Mouse (Mus musculus) lung, postnatal 4 days (tissue): Measurements from ENCODE around the gene Gm614.

Experiments used
- DNase-seq, 2 experiments: peaks; one replicate each; pipeline ENCODE4 v3.0.0; 2021

The Gm614 gene

DNA sequence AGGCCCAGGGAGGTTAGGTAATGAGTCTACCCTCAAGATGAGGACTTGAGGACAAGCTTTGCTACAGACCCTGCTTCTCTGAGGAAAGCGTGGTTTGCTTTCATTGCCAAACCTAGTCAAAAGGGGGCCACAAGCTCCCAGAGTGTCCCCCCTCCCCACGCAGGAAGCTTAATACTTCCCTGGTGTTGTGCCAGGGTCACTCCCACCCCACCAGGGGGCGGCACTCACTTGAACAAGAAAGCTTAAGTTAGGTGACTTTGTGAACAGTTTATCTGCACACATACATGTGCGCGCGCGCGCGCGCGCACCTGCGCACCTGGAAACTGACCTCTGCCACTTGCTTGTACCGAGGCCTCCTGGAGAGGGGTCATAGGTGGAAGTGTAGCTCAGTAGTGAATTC lies 7.2 kb downstream of the Gm614 start:
- peak; percentile 19 to 25 for DNase-seq

DNA sequence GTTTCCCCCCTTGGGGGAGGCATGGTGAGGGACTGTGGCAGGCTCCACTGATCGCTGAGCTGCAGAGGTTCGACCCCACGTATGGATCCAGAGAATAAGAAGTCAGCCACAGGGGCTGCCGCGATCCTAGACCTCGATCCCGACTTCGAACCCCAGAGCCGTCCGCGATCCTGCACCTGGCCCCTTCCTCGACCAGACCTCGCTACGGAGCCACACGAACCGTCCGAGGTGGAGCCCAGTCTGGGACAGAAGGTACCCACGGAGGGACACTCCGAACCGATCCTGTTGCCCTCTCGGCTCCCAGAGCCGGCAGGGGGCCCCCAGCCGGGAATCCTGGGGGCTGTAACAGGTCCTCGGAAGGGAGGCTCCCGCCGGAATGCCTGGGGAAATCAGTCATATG lies 9.1 kb downstream of the Gm614 start:
- DNase-seq = peak in 1 of 2 experiments; percentile 6

DNA sequence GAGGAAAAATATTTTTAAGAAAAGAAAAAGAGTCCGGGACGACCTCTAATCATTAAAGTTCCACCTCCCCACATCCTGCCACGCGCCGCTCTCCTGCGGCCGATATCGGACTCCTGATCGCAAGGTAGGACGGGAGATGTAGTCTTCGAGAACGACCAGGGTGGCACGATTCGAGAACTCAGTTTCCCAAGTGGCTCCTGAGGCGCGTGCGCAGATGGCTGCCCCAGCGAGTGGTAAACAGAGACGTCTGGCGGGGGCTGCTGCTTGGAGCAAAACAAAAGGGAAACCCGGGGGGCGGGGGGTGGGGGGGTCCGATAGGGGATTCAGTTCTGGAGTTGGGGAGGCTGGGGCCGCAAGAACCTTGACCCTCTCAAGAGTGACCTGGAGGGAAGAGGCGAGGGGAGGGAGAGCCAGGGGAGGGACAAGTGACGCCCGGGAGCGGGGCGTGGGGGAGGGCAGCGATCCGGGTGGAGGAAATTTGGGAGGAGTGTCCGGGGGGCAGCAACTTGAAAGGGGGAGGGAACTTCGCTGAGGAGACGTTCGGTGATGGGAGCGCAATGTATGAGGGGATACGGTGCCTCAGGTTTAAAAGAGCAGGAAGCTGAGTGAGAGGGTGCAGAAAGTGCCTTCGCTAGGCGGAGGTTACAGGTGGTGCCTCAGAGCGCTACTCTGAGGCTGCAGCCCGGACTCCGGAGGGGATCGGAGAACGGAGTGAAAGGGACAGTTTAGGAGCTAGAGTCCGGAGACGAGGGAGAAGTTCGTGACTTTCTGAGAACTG lies 9.7 kb downstream of the Gm614 start, which contains the start of gene Foxo4:
Gene Foxo4, plus strand, starts transcription at position 577 of the 778 bp plus-strand sequence.
- DNase-seq = peak; percentile 89 to 93

DNA sequence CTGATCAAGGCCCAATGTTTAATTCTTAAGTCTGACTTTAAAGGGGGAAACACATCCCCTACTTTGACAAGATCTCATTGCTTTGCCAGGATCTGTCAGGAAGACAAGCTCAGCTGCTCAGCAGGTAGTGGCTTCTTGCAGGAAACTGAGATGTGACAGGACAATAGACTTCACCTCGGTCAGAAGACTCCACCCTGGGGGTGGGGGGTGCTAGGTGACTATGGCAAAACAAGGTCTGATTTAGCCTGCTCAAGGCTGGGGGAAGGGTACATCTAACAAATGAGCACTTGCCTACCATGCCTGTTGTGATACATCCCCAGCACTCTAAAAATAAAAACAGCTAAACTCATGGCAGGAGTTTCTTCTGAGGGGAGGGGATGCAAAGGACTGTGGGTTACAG lies 18.8 kb downstream of the Gm614 start:
- no peak for DNase-seq

DNA sequence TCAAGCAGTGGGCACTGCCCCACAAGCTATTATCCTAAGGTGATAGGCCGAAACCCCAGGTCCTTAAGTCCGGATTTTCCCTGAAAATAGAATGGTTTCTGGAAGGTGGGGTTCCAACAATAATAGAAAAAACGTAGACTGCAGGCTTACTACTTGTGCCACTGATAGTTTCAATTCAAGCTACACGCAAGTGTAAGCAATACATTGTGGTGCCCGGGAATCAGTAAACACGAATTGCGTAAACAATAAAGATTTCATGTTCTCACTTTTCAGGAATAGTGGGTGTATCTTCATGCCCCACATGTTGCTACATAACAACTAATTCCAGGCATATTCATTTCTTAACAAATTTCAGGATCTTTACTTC lies 41.0 kb downstream of the Gm614 start:
- DNase-seq = no peak

DNA sequence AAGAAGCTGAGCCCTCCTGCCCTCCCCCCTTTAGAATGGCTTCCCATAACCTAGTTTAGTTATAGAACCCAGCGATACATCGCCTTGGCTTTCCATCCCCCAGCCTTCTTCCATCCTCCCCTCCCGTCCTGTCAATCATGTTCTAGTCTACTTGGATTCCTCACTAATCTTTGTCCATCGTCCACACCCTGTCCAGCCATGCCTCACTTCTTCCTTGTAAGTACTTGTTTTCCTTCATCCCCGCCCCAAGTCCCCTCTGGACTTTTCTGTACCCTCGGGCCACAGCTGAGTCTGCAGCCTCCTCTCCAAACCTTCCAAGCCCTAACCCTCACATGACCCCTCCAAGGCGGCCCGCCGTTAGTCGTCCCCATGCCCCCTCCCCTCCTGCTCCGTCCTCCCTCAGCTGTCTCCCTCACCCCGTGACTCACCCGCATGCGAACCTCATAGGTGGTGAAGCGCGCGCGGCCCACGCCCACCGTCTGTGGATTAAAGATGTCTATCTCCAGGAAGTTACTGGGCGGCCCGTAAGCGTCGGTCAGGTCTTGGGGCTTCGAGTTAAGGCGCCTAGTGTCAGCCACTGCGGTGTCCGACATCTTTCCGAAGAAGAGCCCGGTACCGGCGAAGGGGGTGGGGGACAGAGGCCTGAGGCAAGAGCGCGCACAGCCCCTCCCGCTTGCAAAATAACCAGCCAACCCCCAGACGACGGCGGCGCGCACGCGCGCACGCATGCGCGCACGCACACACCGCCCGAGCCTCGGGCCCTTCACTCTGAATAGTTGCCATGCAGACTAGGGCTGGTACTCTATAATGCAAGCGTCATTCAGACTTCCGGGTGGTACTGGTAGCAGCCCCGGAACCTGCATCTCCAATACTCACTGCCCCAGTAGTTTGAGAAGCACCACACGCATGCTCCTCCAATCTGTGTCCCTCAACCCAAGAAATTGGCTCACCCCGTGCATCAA lies 41.7 kb downstream of the Gm614 start, which contains the start of gene Snx12:
Gene Snx12, minus strand, starts transcription at position 730 of the 962 bp plus-strand sequence.
- peak; percentile 89 to 94 for DNase-seq
